Mouse (Mus musculus): Measurements from ENCODE around the gene Cnpy4.
A peak's percentile ranks its signal among the peaks of the same experiment; 100 is the strongest.
"Not testable (repeated sequence)": the region's sequence is repeated elsewhere in the genome, so short reads cannot be mapped to it uniquely, and the experiment has no call there.

Cnpy4 gene

DNA sequence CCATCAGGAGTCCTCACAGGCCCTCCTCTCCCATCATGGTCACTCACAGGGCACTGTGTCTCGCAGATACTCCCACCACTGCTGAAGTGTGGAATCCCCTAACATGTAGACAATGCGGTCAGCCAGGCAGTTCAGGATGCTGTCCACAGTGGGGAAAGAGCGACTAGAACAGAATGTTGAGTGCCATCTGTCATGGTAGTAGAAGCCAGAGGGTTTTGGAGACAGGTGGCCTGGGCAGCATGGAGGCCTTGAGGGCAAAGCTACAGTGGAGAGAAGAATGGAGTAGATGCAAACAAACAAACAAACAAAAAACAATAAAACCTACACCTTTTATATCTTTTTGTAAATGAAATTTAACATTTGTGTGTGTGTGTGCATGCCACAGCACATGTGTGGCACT, 14.8 kb downstream of the Cnpy4 start:
- DNase-seq (ENCODE audit: inconsistent ontology term) = no peak

DNA sequence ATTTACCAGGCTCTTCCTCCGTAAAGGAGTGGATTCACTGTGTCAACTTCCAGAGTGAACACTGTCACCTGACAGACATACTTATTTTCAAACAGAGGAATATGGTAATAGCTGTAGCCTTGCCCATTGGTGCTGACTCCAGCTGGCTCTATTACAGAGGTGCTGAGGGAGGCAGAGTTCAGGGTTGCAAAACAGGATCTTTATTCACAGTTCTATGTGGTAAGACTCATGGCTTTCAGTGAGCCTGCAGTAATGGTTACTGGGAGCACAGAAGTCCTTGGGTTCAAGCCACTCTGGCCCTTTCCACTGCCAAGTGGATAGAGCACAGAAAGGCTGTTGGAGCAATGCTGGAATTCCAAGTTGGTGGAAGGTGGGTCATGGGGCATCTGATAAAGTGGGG, 20.0 kb downstream of the Cnpy4 start:
- no peak for DNase-seq (ENCODE audit: inconsistent ontology term)

DNA sequence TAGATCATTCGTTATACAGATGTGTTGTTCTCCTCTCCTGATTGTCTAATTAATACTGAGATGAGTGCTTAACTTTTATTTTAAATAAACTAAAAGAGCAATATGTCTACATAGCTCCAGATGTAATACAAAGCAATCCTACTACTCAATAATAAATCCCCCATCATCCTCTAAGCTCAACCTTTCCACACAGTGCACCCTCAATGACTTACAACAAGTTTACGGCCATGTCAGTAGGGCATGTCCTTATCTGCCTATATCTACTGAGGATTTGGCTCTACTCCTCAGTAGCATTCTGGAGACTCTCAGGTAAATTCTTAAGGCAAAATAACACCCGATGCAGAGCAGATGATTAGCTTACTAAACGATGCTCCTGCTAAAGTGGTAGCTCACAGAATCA, 20.6 kb downstream of the Cnpy4 start:
- no peak for DNase-seq (ENCODE audit: inconsistent ontology term)

DNA sequence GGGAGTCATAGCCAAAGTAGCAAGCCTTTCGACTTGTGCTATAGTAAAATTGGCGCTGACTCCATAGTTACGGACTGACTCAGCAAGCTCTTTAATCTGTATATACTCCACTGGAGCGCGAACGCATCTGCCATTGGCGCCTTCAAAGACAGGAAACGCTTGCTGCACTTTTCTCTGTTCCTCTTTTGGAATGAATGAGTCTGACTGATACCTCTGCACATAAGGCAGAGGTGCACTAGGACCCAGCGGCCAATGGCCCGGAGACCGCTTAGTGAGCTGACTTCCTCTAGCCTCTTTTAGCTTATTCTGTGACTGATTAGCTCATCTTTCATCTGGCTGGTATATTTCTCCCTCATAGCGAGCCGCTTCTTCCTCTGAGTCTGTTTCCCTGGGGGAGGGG, 29.3 kb downstream of the Cnpy4 start:
- DNase-seq (ENCODE audit: inconsistent ontology term) = not testable (repeated sequence)

DNA sequence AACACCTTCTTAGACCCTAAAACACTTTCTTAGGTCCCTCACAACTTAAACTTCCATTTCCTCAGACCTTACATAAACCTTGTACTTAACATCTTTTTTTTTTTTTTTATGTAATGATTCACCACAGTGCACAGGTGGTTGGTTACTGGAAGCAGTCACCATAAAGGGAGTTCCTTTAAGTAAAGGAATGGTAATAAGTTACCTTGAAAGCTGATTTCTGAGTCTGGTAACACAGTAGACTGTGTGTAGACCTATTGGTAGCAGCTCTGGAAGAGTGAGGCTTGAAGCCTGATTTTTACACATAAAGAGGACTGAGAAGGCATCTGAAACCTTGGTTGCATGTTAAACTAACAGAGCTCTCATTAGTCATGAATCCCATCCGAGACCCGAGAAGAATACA, 32.6 kb downstream of the Cnpy4 start:
- DNase-seq (ENCODE audit: inconsistent ontology term) = no peak

DNA sequence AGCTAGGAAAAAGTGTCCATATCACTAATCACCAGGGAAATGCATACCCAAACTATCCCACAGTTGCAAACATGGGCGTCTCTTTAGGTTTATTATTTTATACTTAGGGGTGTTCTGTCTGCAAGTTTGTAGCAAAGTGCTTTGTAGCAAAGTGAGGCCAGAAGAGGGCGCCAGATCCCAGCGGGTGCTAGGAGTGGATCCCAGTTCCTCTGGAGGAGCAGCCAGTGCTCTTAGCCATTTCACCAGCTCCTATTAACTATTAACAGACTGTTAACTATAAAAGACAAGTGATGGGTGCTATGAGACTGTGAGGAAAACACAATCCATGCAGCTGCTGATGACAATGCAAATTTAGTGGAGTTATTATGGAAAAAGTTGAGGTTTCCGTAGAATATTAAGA, 34.8 kb downstream of the Cnpy4 start:
- DNase-seq (ENCODE audit: inconsistent ontology term) = peak; percentile 48

DNA sequence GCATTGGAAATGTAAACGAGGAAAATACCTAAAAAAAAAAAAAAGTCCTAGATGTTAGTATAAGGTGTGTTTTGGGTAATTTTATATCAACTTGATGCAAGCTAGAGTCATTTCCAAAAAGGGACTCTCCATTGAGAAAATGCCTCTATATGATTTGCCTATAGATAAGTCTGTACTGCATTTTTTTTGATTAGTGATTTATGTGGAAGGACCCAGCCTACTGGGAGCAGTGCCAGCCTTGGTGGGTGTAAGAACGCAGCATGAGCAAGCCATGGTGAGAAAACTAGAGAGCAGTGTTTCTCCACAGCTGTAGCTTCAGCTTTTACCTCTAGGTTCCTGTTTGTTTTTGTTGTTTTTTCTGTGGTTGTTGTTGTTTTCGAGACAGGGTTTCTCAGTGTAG, 36.0 kb downstream of the Cnpy4 start:
- no peak for DNase-seq (ENCODE audit: inconsistent ontology term)

DNA sequence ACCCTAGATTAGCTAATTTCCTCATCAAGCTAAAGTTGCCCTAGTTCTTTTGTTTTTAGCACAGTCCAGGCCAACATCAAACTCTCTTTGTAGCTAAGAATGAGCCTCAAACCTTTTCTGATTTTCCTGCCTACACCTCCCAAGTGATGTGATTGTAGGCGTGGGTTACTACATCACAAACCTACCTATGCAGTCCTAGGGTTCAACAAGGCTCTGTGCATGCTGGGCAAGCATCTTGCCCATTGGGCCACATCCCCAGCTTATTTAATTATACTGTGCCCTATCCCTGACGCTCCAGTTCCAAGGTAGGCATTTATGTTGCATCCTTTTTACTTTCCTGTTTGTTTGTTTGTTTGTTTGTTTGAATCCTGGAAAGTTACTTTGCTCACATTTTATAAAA, 38.4 kb downstream of the Cnpy4 start, which contains the start of gene Nxpe5:
Gene Nxpe5, plus strand, starts transcription at position 199 of the 400 bp plus-strand sequence.
- no peak for DNase-seq (ENCODE audit: inconsistent ontology term)

DNA sequence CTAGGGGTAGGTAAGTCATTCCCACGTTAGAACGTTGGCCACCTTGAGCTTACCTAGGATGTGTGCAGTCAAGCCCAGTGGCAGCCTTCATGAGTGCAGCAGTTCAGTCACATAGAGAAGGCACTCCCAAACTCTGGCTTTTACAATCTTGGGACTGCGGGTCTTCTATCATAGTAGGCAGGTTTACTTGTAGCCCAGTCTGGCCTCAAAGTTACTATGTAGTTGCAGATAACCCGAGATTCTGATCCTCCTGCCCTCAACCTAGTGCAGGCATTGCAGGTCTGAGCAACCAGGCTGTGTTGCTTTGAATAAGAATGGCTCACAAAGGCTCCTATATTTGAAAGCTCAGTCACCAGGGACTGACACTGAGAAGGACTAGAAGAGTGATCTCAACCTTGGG, 39.2 kb downstream of the Cnpy4 start:
- no peak for DNase-seq (ENCODE audit: inconsistent ontology term)

DNA sequence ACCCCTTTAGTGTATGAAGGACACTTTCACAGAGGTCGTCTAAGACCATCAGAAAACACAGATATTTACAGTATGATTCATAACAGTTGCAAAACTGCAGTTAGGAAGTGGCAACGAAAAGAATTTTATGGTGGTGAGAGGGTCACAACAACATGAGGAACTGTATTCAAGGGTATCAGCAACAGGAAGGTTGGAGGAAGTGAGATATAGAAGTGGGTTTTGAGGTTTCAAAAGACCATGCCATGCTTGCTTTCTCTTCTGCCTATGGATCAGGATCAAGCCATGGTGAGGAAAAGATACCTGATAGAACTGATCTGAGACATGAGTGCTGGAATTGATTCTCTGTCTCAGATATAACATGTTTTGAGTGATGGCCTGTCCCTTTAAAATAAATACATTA, 40.1 kb downstream of the Cnpy4 start:
- DNase-seq (ENCODE audit: inconsistent ontology term) = no peak

DNA sequence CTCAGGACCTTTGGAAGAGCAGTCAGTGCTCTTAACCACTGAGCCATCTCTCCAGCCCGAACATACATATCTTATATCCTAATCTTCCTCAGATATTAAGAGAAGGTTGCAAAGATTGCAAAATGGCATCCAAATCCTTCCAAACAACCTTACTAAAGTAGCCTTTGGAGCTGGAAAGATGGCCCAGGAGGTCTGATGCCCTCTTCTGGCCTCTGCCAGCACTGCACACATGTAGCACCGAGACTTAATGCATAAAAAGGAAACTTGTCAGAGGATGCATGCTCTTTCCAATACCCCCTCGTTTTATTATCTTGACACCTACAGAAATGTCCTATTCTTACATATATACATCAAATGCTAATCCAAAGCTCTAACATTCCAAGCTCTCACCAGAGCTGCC, 40.7 kb downstream of the Cnpy4 start:
- DNase-seq (ENCODE audit: inconsistent ontology term) = no peak

DNA sequence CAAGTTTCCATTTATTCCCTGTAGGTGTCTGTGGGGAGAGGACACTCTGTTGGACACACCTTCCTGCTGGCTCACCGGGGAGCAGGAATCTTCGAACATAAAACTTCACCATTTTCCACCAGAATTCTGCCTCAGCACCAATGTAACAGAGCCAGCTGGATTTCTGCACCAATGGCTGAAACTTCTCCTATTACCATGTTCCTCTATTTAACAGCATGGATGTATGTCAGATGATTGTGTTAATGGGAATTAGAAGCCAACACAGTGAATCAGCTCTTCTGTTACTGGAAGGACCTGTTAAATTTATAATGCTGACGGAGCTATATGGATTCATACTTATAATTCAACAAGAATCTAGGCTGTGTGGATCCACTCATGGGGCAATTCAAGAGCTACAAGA, 42.2 kb downstream of the Cnpy4 start:
- DNase-seq (ENCODE audit: inconsistent ontology term) = no peak

DNA sequence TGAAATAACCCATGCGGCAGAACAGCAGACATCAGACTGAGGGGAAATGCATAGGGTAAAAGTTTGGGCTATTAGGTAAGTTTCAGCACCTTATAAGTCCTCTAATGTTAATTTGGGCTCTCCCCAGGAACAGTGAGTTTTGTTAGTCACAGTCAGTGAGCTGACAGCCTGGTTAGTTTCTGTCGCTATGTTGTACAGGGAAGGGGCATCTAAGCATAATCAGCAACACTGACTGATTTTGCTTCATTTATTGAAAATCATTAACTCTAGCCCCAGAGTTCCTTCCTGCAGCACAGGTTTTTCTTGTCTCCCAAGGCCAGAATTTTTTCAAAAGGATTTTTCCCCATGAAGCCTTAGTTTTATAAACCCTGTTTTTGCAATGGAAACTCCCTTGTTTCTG, 46.5 kb downstream of the Cnpy4 start:
- DNase-seq (ENCODE audit: inconsistent ontology term) = no peak

DNA sequence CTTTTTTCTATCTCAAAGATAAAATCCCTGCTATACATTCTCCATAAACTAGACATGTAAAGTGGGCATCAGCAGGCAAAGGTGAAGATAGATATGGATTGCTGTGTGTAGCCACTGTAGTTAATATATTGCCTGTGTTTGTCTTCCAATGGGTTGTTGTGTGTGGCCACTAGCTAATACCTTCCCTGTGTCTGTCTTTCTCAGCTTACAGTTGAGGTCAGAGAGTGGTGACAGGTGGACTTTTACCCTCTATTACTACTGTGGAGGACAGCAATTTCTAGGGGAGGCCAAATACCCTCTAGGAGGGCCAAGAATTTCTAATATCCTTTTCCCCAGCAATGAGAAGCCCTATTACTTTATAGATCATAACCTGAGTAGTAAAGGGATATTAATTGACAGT, 46.9 kb downstream of the Cnpy4 start:
- DNase-seq (ENCODE audit: inconsistent ontology term) = no peak

DNA sequence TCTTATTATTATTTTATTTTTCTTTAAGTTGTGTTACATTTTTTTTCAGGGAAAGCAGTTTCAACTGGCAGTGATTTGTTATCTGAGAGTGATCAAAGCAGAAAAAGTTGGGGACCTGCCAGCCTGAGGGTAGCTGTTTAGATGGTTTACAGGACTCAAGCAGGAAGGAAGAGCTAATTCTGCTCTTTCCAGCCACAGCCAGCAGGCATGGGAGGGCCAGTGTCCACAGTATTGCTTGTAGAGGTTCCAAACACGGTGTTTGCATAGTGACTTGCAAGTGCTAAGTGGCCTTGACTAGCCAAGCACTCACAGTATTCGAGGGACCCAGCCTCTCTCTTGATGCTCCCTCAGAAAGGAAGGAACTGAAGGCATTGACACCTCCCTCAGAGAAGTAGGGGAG, 54.2 kb downstream of the Cnpy4 start:
- DNase-seq (ENCODE audit: inconsistent ontology term) = no peak

Measured in Muller cell, postnatal 12 days (primary cell).